Mouse (Mus musculus): ENCODE data around the gene Cbln3.
A peak's percentile ranks its signal among the peaks of the same experiment; 100 is the strongest.

Cbln3 gene

GRCm38 (mm10) chr14:55880982-55881381 is 3.2 kb downstream of the Cbln3 start:
- DNase-seq (ENCODE audit: low read depth in 1 of 2, low spot score in 2 of 2): no peak

- DNase-seq (ENCODE audit: low read depth in 1 of 2, low spot score in 2 of 2): peak in 1 of 2 experiments; percentile 63
Measured at GRCm38 (mm10) chr14:55879623-55880022, 4.6 kb downstream of the Cbln3 start.

DNA sequence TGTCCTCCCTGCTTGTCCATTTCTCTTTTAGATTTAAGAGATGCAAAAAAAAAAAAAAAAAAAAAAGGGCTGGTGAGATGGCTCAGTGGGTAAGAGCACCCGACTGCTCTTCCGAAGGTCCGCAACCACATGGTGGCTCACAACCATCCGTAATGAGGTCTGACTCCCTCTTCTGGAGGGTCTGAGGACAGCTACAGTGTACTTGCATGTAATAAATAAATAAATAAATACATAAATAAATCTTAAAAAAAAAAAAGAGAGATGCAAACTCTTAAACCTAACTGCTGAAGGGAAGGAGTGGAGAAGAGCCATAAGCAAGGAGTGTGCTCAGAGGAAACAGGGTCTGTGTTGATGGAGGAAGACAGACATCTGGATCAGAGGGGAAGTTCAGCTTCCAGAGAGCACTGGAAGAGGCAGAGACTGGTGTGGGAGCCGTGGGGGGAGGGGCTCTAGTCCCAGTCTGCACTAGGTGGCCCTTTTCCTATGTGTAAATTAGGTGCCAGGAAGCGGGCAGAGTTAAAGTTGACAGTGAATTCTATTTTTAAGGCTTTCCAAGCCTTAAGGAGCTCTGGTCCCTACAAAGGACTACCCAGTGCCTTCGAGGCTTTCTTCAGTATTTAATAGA is 5.8 kb downstream of the Cbln3 start:
- DNase-seq (ENCODE audit: low read depth in 1 of 2, low spot score in 2 of 2): no peak

- DNase-seq (ENCODE audit: low read depth in 1 of 2, low spot score in 2 of 2): no peak
Measured at GRCm38 (mm10) chr14:55877469-55878315, 6.5 kb downstream of the Cbln3 start.

- DNase-seq (ENCODE audit: low read depth in 1 of 2, low spot score in 2 of 2): peak in 1 of 2 experiments; percentile 71
Measured at GRCm38 (mm10) chr14:55873714-55874683, 10.2 kb downstream of the Cbln3 start.

GRCm38 (mm10) chr14:55873242-55873713 is 10.9 kb downstream of the Cbln3 start:
- no peak for DNase-seq (ENCODE audit: low read depth in 1 of 2, low spot score in 2 of 2)

DNA sequence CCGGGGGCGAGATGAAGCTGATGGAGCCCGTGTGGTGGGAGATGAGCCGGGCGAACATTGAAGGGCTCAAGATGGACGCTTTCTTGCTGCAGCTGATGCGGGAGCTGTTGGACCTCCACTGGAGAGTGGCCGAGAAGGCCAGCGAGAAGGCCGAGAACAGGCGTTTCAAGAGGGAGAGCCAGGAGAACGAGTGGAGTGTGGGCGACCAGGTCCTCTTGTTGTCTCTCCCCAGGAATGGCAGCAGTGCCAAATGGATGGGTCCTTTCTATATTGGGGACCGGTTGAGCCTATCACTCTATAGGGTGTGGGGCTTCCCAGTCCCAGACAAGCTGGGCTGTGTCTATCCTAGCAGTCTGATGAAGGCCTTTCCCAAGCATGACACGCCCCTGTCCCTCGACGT is 11.6 kb downstream of the Cbln3 start:
- DNase-seq (ENCODE audit: low read depth in 1 of 2, low spot score in 2 of 2): no peak

GRCm38 (mm10) chr14:55872039-55872438 is 12.2 kb downstream of the Cbln3 start:
- DNase-seq (ENCODE audit: low read depth in 1 of 2, low spot score in 2 of 2): no peak

- DNase-seq (ENCODE audit: low read depth in 1 of 2, low spot score in 2 of 2): no peak
Measured at GRCm38 (mm10) chr14:55869538-55869937, 14.7 kb downstream of the Cbln3 start.

GRCm38 (mm10) chr14:55868230-55869026 is 15.8 kb downstream of the Cbln3 start:
- no peak for DNase-seq (ENCODE audit: low read depth in 1 of 2, low spot score in 2 of 2)

- no peak for DNase-seq (ENCODE audit: low read depth in 1 of 2, low spot score in 2 of 2)
Measured at GRCm38 (mm10) chr14:55866962-55867361, 17.2 kb downstream of the Cbln3 start.

- DNase-seq (ENCODE audit: low read depth in 1 of 2, low spot score in 2 of 2): peak in 1 of 2 experiments; percentile 66
Measured at GRCm38 (mm10) chr14:55863773-55864172, 20.4 kb downstream of the Cbln3 start.

GRCm38 (mm10) chr14:55862970-55863369 is 21.2 kb downstream of the Cbln3 start:
- no peak for DNase-seq (ENCODE audit: low read depth in 1 of 2, low spot score in 2 of 2)

GRCm38 (mm10) chr14:55862186-55862585 is 22.0 kb downstream of the Cbln3 start:
- no peak for DNase-seq (ENCODE audit: low read depth in 1 of 2, low spot score in 2 of 2)

GRCm38 (mm10) chr14:55857588-55857987 is 26.6 kb downstream of the Cbln3 start:
- no peak for DNase-seq (ENCODE audit: low read depth in 1 of 2, low spot score in 2 of 2)

DNA sequence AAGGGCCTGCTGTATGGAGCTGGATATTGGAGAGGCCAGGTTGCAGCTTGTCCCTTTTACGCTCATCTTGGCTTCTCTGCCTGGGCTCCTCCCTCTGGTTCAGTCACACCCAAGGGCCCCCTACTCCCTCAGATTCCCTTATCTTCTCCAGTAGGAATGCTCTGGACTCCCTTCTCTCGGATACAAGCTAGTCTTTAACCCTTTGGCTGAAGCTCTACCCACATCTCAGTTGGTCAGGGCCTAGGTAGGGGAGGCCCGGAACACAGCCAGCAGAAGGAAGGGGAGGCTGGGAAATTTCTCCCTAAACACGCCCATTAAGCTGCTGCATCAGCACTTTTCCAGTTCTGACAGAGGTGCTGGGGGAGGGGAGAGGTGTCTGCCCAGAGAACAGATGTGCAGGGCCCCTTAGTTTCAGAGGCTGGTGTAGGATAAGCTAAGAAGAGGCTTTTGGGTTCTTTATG is 29.1 kb downstream of the Cbln3 start:
- DNase-seq (ENCODE audit: low read depth in 1 of 2, low spot score in 2 of 2): no peak

GRCm38 (mm10) chr14:55854406-55855100 is 29.6 kb downstream of the Cbln3 start:
- DNase-seq (ENCODE audit: low read depth in 1 of 2, low spot score in 2 of 2): no peak

GRCm38 (mm10) chr14:55853621-55854285 is 30.4 kb downstream of the Cbln3 start, which contains the start of gene Nynrin:
Gene Nynrin, plus strand, starts transcription at chr14:55854010.
- no peak for DNase-seq (ENCODE audit: low read depth in 1 of 2, low spot score in 2 of 2)
